Mouse (Mus musculus): ENCODE measurements around the gene Gm11213.

DNA sequence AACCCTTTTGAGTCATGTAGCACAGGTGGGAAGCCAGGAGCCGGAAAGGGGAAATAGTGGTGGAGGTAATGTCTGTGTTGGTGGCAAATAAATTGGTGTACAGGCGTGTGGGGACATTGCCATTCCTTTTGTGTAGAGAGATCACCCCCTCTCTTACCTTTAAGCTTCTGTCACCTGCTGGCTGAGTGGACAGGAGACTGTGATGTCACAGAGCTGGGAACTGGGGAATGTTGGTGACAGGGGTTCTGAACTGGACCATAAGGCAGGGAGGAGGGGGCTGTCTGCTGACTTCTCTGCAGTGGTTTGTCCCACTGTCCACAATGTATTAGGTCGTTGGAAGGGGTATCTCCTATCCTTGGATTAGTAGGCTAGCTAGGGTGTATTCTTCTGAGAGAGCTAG is at the start of gene Gm11213:
- TF ChIP-seq POLR2A (IDR thresholded peaks at IDR 0.05; ENCODE audit: low read depth, low read length): no peak
- TF ChIP-seq RAD21 (IDR thresholded peaks at IDR 0.05; ENCODE audit: low read depth, low read length): no peak
- TF ChIP-seq MXI1 (IDR thresholded peaks at IDR 0.05; ENCODE audit: low read depth, low read length): no peak
- no peak for TF ChIP-seq TBP (conservative IDR thresholded peaks at IDR 0.05; ENCODE audit: low read depth, low read length)
- no peak for TF ChIP-seq MEF2A (IDR thresholded peaks at IDR 0.05; ENCODE audit: borderline replicate concordance, low read depth, low read length)
- no peak for TF ChIP-seq CTCF (conservative IDR thresholded peaks at IDR 0.05 in 1 of 2, IDR thresholded peaks at IDR 0.05 in 1 of 2; ENCODE audit: low read depth in 2 of 2, low read length in 2 of 2)
- TF ChIP-seq ZMIZ1 (IDR thresholded peaks at IDR 0.05; ENCODE audit: low read depth, low read length): no peak
- TF ChIP-seq SIN3A (IDR thresholded peaks at IDR 0.05; ENCODE audit: low read length): no peak
